Mouse (Mus musculus) T-cell, adult 2 months (primary cell): Measurements from ENCODE around the gene Ablim1.

Source experiments
- DNase-seq: peaks from one replicate; pipeline ENCODE4 v3.0.0; 2022; ENCODE audit warnings: low spot score

Ablim1 gene

GRCm38 (mm10) chr19:57264296-57264947 is 50.3 kb downstream of the Ablim1 start:
- DNase-seq = no peak

GRCm38 (mm10) chr19:57257801-57258200 is 56.9 kb downstream of the Ablim1 start:
- DNase-seq = no peak

- no peak for DNase-seq
These were observed 58.1 kb downstream of the Ablim1 start for GRCm38 (mm10) chr19:57256666-57257065.

- DNase-seq = no peak
These were observed 59.6 kb downstream of the Ablim1 start for GRCm38 (mm10) chr19:57255157-57255556.

GRCm38 (mm10) chr19:57252692-57253448 is 61.8 kb downstream of the Ablim1 start:
- DNase-seq = no peak

GRCm38 (mm10) chr19:57248781-57249180 is 65.9 kb downstream of the Ablim1 start:
- DNase-seq = no peak

- no peak for DNase-seq
These were observed 67.5 kb downstream of the Ablim1 start for GRCm38 (mm10) chr19:57247221-57247620.

- no peak for DNase-seq
These were observed 70.4 kb downstream of the Ablim1 start for GRCm38 (mm10) chr19:57244281-57244680.

GRCm38 (mm10) chr19:57243606-57244005 is 71.1 kb downstream of the Ablim1 start:
- DNase-seq = no peak

GRCm38 (mm10) chr19:57243191-57243590 is 71.5 kb downstream of the Ablim1 start:
- no peak for DNase-seq

- no peak for DNase-seq
These were observed 73.1 kb downstream of the Ablim1 start for GRCm38 (mm10) chr19:57241363-57242192.

- DNase-seq = no peak
These were observed 74.5 kb downstream of the Ablim1 start for GRCm38 (mm10) chr19:57240259-57240658.

- DNase-seq = no peak
These were observed 75.4 kb downstream of the Ablim1 start for GRCm38 (mm10) chr19:57239176-57239784.

- DNase-seq = no peak
These were observed 76.3 kb downstream of the Ablim1 start for GRCm38 (mm10) chr19:57238461-57238860.

- no peak for DNase-seq
These were observed 77.2 kb downstream of the Ablim1 start for GRCm38 (mm10) chr19:57237534-57237933.

GRCm38 (mm10) chr19:57236647-57237046 is 78.1 kb downstream of the Ablim1 start:
- no peak for DNase-seq

GRCm38 (mm10) chr19:57235931-57236330 is 78.8 kb downstream of the Ablim1 start:
- DNase-seq = no peak

- DNase-seq = no peak
These were observed 83.7 kb downstream of the Ablim1 start for GRCm38 (mm10) chr19:57230996-57231395.

- DNase-seq = no peak
These were observed 85.6 kb downstream of the Ablim1 start for GRCm38 (mm10) chr19:57229161-57229560.

- DNase-seq = no peak
These were observed 86.1 kb downstream of the Ablim1 start for GRCm38 (mm10) chr19:57228576-57228975.

GRCm38 (mm10) chr19:57224390-57224789 is 90.3 kb downstream of the Ablim1 start:
- DNase-seq = no peak

- DNase-seq = no peak
These were observed 91.0 kb downstream of the Ablim1 start for GRCm38 (mm10) chr19:57223686-57224085.
